Mouse (Mus musculus): ENCODE data around the gene Tpx2.

DNA sequence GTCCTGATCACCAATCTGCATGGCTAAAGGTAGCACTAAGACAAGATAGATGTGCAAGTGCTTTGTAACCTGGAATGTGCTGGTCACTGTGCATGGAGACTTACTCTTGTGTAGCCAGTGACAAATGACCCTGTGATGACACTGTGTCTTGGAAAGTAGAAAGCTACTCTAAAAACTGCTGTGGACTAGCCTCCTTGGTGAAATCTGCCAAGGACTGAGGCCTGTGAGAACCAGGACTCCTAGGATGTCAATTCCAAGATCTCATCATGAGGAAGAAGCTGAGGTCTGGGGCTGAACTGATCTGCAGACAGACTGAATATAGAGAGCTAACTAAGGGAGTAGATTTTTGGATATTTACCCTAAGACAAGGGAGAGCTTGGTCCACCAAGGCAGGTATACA is 26.2 kb upstream of the Tpx2 start:
- no peak for TF ChIP-seq GATA1 (IDR thresholded peaks at IDR 0.05; ENCODE audit: borderline replicate concordance, low read length)
- no peak for TF ChIP-seq CTCF (IDR thresholded peaks at IDR 0.05; ENCODE audit: low read depth, low read length)
- no peak for TF ChIP-seq GATA2 (IDR thresholded peaks at IDR 0.05; ENCODE audit: borderline replicate concordance, low read depth, low read length)
- TF ChIP-seq POLR2AphosphoS5 (IDR thresholded peaks at IDR 0.05; ENCODE audit: insufficient replicate concordance, low read depth, low read length) = no peak
